Mouse (Mus musculus): ENCODE measurements at regions not wholly inside any gene's neighbourhood (a gene's known extent, or its start where the extent isn't known, plus 50 kb on each side); places are given as distances from the start of the nearest gene placed in this dataset.

- TF ChIP-seq GATA1 (IDR thresholded peaks at IDR 0.05; ENCODE audit: borderline replicate concordance, low read length), result no peak
- TF ChIP-seq FLI1 (IDR thresholded peaks at IDR 0.05; ENCODE audit: low read length), result no peak
These were observed 258.7 kb upstream of the Pard3b start for GRCm38 (mm10) chr1:61379771-61380517.

Data from megakaryocyte, embryonic 14.5 days (primary cell).